Mouse (Mus musculus) monocyte, adult 2 months (primary cell): ENCODE results near the gene Sorcs3.

ENCODE experiments used
- DNase-seq, 2 experiments: peaks; one replicate each; pipeline ENCODE4 v3.0.0; 2022; ENCODE audit warnings: low spot score in 2 of 2, low read depth in 1 of 2

Sorcs3 gene

DNA sequence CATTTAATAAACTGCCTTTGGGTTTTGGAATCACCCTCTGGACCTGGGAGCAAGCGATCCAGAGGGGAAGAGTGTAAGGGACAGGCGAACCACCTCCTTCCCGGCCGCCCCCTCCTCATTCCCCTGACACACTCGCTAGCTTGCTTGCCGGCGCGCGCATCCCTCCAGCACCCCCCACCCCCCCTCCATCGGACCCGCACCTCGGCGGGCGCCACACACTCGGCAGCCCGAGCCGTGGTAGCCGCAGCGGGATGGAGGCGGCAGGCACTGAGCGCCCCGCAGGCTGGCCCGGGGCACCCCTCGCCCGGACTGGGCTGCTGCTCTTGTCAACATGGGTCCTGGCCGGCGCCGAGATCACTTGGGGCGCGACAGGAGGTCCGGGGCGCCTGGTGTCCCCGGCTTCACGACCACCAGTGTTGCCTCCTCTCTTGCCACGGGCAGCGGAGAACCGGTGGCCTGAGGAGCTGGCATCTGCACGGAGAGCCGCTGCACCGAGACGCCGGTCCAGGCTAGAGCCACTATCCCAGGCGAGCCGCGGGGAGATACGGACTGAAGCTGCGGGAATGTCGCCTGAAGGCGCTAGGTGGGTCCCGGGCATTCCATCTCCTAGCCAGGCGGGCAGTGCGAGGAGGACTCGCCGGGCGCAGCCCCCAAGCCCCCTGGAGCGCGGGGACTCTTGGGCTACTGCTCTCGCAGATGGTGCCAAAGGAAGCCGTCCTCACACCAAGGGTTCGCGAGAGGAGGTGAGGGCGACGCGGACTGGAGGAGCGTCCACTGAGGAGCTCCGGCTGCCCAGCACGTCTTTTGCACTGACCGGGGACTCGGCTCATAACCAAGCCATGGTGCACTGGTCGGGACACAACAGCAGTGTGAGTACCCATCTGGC, at the start of gene Sorcs3:
Gene Sorcs3, plus strand, starts transcription at position 97 of the 886 bp plus-strand sequence.
- DNase-seq: no peak

DNA sequence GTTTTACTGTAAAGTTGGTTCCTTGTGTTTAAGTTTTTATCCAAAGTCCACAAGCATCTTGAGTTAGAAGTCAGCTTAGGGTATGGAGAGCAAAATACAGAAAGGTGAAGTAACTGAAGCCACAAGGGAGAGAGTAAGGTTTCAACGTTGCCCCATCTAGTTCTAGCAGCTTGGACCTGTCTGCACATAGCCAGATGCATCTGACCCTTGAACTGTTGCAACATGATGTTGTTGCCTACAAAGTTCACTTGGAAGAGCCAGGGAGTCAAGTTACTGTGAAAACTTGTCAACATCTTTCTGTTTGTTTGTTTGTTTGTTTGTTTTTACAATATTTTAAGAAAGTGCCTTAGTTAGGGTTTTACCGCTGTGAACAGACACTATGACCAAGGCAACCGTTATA, 40.5 kb upstream of the Sorcs3 start:
- no peak for DNase-seq

DNA sequence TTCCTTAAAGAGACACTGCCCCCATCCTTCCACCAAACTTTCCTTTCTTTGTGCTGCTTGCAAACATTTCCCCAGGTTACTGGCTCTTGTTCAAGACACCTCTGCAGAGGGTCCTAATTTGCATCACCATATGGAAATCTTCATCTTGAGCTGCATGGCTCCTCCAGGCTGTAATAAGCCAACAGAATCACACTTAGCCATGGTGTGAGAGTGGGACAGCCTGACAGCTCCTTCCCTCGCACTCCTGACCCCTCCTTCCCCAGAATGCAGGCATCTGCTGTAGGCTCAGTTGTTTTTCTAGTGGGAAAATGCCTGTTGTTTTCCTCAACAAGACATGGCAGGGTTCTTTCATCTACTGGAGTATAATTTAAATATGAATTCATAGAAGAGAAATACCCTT, 38.7 kb upstream of the Sorcs3 start:
- DNase-seq: no peak

DNA sequence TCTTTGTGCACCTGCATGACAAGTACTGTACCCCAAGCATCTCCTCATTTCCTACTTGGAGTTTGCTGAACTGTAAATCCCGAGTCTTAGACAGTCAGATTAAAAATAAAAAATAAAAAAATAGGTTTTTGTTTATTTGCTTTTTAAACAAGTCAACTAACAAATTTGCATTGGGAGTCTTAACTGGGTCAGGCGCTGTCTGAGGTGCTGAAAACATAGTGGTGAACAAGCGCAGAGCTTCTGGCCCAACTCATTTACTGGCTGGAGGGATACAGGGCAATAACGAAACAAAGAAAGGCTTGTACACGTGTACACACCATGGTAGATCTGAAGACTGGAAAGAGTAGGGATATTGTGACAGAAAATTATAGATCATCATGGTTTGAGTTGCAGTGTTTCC, 37.5 kb upstream of the Sorcs3 start:
- no peak for DNase-seq

DNA sequence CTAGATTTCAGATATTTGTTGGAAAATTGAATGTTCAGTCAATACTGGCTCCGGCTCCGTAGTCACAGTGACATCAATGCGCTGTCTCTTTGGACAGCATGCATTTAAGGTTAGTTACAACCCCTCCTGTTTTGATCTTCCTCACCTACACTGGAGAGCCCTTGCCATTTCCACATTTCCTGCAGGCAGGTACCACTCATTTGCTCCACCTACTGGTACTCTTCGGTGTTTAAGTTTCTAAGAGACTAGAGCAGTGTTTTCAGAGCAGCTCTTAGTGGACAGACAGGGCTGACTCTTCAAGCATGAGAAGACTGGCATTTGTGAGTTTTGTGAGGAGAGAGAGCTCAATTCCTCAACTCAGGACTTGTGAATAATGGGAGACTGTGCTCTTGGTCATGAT, 31.1 kb upstream of the Sorcs3 start:
- DNase-seq: no peak

DNA sequence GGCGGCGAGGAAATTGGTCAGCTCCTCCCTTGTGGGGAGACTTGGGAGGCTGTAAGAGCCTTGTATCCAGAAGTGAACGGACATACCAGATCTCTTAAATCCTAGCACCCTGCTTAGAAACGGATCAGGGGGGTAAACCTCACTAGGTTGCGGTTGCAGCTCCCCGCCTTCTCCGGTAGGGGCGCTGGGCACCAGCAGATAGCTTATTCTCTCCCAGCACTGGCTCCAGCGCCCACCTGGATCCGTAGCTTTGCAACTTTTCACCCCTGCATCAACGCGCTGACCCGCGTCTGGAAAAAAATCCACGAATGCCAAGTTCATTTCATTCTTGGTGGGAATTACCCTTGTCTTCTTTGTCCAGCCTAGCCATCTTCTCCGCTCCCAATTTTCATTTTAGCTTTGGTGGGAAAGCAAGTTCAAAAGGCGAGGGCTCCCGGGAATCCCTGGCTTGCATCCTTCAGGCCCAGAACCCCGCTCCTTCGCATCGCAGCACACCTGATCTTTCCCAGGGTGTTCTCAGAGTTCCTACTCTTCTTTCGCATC, 1.8 kb upstream of the Sorcs3 start:
- no peak for DNase-seq

DNA sequence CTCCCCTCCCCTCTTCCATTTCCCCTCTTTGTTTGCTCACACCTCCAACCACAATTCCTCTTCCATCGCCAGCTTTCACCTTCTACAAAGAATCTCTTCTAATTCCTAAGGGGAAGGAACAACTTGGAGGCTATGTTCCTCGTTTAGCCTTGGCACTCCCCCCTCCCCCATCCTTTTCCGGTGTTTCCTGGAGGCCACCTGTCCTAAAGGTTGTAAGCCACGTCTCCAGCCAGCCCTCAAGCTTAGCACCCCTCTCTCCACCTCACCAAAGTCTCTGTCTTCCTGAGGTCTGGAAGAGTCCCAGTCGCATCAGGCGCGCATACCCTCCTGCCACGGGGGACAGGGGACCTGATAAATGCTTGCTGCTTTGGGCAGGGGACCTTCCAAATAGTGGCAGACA, 1.3 kb upstream of the Sorcs3 start:
- no peak for DNase-seq

DNA sequence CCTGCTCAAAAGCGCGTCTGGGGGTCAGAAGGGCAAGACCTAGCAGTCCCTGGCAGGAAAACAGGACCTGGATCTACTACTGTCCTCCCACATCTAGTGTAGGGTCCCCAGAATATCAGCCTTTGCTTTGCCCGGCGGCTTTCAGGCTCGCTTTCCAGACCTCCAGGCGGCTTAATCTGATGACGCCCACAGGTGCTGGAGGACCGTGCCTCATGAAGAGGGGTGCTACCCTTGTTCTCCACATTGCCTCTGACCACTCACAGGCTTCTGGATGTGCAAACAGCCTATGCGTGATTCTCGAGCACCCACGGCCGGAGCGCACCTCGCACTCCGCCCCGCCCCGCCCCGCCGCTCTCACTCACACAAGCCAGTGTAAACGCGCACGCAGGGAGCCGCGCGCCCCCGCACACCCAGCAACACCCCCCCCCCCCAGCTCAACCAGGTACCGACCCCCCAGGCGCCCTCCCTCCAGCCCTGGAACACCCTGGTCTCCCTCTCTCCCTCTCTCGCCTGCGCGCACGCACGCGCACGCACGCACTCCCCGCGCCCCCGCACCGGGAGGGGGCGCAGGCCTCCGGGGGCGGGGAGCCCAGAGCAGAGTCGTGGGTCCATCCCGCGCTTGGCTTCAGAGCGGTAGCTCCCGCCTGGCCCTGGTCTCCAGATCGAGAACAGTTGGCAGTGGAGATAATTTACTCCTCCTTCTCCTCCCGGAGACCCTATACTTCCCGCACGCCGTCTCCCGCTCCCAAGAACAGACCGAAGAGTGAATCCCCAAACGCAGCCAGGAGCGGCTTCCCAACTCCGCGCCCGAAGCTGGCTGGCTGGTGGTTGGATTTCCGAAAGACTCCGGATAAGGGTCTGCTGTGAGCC, 698 bp upstream of the Sorcs3 start:
- no peak for DNase-seq

DNA sequence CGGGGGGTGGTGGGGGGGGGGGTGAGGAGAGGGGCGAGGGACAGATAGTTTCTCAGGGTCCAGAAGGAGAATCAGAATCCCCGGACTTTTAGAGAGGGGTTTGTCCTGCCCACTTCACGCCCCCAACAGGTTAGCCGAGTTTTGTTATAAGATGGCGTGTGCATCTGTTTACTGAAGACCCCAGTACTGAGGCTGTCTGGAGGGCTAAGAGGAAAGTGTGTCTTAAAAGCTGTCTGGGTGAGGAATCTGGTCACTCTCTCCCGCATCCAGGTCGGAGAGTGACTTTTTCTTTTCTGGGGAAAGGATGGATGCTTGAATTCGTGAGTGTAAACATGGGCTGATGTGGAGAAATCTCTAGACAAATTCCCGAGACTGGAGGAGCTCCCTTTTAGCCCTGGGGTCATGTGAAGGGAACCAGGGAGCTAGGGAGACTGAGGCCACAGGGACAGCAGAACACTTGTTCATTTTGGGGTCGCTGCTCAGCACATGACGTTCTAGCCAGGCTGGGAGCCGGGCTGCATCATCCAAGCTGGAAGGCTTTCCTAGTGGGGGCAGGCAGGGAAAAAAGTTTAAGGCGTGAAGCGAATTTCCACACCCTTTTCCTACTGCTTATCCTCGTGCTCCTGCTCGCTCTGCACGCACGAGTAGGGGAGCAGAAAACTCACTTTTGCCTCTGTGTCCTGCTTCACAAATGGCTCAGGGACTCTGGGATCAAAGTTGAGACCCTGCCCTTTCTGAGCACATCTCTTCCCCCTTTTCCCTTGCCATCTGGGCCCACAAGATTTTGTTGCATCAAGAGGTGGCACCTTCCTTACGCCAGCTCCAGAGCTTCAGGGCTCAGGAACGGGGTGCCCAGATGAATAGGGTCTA, 1.3 kb downstream of the Sorcs3 start:
- DNase-seq: no peak

DNA sequence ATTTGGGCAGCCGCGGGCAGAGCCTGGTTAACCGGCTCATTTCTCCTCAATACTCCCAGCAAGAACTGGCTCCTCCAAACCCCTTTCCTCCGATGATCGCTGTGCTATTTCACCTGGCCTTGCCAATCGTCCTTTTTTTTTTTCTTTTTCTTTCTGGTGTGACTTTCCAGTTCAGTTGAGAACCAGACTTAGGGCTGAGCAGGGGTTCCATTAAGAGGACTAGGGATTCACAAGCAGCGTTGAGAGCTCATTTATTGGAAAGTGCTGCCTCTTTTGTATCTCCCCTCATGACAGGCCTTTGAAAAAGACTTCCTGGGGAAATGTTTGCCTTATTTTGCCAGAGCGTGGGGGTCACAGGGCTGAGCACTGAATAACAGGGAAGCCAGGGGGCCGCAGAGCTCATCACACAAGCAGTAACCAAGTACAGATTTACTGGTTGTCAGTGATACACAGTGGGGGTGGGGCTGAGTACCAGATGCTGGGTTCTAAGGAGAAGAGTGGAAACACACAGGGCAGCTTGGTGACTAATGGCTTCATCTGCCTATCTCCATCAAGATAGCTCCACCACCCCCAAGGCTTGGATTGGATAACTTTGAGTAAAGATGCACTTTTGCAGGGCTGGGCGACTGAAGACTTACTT, 2.0 kb downstream of the Sorcs3 start:
- no peak for DNase-seq

DNA sequence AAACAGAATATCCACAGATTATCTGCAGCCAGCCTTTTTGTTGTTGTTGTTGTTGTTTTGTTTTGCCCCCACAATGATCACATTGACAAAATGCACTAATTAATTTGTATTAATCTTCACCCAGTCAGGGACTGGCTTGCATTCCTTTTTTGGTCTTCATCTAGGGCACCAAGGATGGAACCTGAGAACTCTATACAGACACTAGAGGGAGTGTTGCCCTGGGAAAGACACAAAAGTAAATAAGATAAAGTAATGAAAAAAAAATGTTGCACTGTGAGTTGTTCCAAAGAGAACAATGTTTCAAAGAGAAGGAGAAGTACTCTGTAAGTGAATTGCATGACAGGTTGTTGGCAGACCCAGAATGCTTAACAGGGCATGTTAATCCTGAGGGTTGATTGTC, 9.6 kb downstream of the Sorcs3 start:
- no peak for DNase-seq

DNA sequence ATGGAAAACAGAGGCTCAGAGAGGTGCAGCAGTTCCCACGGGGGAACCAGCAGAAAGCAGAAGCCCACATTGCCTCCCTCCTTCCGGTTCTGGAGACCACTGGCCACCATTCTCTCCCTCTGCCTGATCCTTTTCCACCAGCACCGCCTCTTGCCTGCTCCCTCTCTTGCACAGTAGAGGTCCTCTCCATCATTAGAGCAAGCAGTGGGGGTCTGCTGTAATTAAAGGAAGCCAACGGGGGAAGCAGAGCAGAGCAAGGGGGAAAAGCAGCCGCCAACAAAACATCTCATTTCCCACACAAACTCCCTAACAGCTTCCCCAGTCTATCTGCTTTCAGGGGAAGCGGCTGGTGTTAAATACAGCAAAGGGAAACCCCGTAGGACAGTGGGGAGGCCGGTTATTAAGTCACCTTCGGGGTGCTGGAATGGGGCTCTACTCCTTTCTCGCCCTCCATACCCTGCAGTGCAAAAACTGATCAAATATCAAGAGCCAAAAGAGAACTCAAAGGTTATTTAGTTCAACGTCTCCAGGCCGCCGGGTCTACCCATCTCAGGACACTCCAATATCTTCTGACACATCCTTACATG, 32.1 kb downstream of the Sorcs3 start:
- no peak for DNase-seq

DNA sequence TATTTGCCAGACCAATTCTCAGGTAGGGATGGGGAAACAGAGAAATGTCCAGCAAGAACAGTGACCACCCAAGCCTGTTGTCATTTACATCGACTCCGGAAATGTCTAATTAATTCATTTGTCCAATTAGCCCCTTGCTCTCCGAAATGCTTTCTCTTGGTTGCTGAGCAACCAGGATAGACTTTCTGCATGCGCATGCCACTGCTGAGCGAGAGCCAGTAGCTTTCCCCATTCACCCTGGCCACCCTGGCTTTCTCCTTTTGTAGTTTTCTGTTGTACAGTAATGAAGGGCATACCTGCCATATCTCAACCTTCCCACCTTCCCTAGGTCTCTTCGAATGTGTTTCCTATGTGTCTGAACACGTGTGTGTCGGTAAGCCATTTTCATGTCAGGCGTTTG, 32.6 kb downstream of the Sorcs3 start:
- DNase-seq: no peak

DNA sequence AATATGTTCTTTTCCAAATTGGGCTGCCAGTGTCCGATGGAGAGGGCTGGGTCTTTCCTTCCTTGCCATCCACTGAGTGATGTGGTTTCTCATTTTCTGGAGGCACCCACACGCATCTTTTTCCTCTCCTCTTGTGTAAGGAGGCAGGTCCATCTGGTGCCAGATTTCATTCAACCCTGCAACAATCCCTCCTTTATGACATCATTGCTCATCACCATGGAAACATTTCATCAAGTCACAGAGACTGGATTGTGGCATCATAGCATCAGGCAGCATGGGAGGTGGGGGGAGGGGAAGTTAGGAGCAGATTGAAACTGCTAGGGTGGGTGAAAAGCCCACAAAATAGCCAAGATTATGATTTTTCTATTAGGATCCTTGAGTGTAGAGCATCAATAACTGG, 35.1 kb downstream of the Sorcs3 start:
- no peak for DNase-seq

DNA sequence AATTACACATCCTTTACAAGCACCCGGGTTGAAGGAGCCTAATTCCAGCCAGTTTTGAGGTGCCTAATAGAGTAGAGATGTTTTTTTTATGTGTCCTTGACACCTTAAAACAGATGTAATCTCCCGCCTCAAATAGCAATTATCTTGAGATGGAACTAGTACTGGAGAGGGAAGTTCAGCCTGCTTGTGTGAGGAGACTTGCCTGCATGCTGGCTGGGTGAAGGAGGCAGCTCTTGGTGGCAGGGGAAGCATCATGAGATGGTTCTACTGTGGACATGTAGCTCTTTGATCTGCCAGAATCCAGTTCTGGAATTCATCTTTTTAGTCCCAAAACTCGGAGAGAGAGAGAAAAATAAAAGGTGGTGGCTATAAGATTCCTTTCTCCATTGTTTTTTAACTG, 38.2 kb downstream of the Sorcs3 start:
- no peak for DNase-seq

DNA sequence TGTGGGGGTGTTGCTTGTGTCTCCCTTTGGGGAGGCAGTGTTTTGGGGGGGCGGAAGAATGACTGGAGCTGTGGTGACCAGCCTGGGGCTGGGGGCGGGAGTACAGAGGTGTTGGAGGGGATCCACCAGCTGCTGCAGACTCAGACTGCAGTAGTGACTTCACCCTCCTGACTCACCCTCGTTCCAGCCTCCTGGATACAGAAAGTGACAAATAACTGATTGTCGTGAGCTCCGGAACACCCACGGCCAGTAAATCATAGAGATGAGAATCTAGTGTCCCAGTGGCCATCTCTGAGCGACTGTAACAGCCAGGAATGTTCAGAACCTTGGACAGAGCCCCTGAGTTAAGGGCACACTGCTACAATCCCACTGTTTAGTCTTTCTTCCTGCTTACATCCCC, 53.4 kb downstream of the Sorcs3 start:
- DNase-seq: no peak

DNA sequence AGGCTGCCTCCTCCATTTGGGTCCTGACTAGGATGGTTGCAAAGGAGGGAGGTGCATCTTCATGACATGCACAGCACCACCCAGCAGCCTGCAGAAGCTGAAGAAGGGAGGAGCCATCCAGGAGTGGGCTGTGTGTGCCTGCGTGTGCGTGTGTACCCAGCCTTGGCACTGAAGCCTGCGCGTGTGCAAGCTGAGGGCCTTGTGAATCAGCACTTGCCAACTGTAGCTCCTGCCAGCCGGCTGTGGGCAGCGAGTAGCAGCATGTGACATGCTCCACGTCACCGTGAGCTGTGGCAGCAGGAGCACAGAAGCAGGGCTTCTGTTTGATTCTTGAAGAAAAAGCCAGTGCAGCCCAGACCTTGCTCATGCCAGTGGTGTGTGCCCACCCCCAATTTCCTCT, 54.8 kb downstream of the Sorcs3 start:
- no peak for DNase-seq

DNA sequence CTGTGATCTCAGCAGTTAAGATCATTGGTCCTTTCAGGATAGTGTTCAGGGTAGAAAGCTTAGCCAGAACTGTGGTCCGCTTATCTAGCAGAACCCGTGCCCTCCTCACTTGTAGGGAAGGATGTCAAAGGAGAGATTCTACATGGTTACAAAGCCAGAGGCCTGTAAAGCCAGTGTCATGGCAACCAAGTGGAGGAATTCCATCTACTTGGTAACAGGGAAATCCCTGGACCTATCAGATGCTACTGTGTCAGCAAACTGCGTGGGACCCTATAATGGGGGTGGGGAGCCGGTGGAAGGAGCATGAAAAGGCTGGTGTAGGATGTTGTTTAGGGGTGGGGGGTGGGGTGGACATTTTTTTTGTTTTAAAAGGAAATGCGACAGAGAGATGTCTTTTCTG, 57.9 kb downstream of the Sorcs3 start:
- DNase-seq: no peak

DNA sequence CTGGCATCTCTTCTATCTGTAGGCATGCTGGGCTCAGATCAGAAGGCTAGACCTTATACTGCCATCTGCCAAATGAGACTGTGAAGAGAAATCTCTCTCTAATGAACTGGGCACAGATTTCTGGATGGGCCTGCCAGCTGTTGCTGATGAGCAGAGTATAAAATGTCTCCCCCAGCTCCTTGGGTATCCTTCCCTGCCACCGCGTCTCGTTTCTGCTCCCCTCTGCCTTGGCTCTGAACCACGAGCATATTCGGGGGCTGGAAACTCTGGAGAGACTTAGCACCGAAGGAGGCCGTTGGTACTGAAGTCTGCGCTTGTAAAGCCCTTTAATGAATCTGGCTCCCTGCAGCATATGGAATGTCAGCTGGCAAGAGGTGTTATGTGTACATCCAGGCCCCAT, 74.4 kb downstream of the Sorcs3 start:
- DNase-seq: no peak

DNA sequence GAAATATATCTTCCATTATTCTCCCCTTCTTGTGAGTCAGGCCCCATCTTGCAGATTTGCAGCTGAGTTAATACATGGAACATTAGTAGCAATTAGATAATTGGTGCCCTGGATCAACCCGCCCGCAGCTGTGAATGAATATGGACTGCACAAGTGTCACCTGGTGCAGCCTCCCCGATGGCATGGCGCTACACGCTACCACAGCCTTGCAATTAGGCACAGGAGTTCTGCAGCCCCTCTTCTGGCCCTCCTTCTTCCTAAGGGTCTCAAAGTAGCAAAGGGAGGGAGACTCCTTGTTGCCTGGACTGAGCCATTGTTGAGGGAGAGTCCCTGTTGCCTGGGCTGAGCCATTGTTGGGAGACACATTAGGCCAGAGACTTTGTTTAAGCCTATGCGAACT, 76.4 kb downstream of the Sorcs3 start:
- DNase-seq: no peak
